Mouse (Mus musculus) liver, embryonic 14 days (tissue): ENCODE data around the gene 4930404H24Rik. TPM values are rescaled to one million over a fixed set of nuclear protein-coding genes. Genes with fewer than 3 reads are reported as not detected.

Experiments used
- polyA plus RNA-seq: library from polyadenylated mRNA; depleted of rRNA; stranded (reverse); fragments of >200 nt; gene quantifications from 2 replicates; pipeline ENCODE4 v1.2.3, GENCODE M21; 2012; rRNA removed

The 4930404H24Rik gene
- polyA plus RNA-seq: not detected in 2 replicates

DNA sequence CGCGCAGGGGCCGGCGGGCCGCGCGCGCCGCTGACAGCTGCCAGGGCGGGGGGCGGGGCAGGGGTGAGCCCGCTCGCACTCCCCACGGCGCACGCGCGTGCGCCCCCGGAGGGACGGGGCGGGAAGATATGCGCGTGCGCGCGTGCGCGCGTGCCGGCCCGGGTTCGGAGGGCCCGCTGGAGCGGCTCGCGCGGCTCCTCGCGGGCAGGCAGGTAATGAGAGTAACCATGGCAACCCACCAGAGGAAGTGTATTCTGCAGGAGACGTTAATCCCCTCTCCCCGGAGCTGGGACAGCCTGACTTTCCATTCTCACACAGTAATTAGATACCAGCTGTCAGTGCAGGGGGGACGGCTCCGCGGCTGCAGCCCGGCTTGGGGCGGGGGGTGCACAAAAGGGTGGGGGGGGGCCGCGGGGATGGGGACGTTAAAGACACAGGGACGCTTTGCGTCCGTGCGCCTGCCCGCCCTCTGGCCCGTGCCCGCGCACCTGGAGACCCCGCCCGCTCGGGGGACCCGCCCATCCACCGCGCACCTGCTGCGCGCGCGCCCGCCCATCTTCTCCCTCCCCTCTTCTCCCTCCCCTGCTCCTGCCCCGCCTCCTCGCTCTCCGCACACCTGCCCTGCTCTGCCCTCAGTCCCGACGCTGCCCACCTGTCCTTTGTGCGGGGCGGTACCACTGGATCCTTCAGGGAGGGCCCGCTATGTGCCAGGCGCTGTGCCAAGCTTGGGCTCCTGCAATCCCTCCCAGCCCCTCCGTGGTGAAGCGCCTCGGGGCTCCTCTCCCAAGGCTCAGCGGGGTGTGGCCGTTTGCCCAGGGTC lies at the start of gene 4930404H24Rik:
TSS of gene 4930404H24Rik (plus strand) at position 218 of the 820 bp plus-strand sequence.

DNA sequence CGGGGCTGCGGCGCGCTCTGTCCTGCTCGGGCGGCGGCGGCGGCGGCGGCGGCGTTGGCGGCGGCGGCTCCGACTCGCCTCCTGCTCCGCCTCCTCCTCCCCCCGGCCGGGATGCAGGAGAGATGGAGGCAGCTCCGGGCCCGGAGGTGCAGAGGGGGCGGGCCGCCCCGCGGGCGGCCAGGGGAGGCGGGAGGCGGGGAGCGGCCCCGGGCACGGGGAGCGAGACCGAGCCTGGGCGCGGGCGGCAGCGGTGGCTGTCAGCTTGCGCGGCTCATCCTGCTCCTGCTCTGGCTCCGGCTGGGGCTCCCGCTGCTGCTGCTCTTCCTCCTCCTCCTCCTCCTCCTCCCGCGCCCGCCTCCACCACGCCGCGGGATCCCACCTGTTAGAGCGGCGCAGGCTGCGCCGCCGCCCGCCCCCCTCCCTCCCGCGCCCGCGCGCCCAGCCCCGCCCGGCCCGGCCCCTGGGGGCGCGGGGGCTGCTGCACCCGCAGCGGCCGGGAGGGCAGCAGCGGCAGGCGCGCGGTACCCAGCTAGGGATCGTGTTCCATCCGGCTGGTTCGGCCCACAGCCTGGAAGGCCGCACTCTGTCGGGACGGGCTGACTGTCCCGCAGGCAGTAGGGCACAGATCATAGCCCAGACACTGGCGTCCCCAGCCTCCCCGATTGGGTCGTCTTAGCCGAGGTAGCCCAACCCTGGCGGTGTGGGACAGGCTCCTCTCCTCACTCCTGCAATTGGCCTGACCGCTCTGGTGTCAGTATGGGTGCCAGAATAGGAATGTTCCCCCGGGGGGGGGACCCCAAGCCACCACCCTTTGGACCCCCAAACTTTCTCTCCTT lies 37.6 kb downstream of the 4930404H24Rik start, which contains the start of gene Nol4l:
TSS of gene Nol4l (minus strand) at position 41 of the 836 bp plus-strand sequence.

Other genes starting within 250 kb of the 4930404H24Rik start
- gene Kif3b, start 201.4 kb upstream of the 4930404H24Rik start, polyA plus RNA-seq: 2.7 and 2.9 TPM in 2 replicates
- 7.2 and 8.6 TPM in 2 replicates for gene Asxl1, start 147.0 kb upstream of the 4930404H24Rik start, polyA plus RNA-seq
- gene Nol4l, start 37.2 kb downstream of the 4930404H24Rik start, polyA plus RNA-seq: 5.0 and 6.2 TPM in 2 replicates
- gene Commd7, start 140.0 kb downstream of the 4930404H24Rik start, polyA plus RNA-seq: 8.1 and 10.6 TPM in 2 replicates
- 2.6 and 2.8 TPM in 2 replicates for gene Dnmt3b, start 156.7 kb downstream of the 4930404H24Rik start, polyA plus RNA-seq
- 0.40 and 0.46 TPM in 2 replicates for gene Dnmt3c, start 203.9 kb downstream of the 4930404H24Rik start, polyA plus RNA-seq
- 15.1 and 18.3 TPM in 2 replicates for gene Mapre1, start 248.5 kb downstream of the 4930404H24Rik start, polyA plus RNA-seq